Mouse (Mus musculus) thymus, adult 2 months (tissue): ENCODE results near the gene Megf11. TPM values are rescaled to one million over a fixed set of nuclear protein-coding genes. Genes with fewer than 3 reads are reported as not detected.

Experiments
- DNase-seq: peaks from one replicate; pipeline ENCODE4 v3.0.0; 2021
- H3K27ac ChIP-seq: fragments of 200-500 bp; 2 replicates; pipeline ENCODE4 v1.5.1; 2012; ENCODE audit warnings: low read length, control low read depth; ENCODE audit not compliant: control insufficient read depth, insufficient read depth
- H3K27me3 ChIP-seq: fragments of 200-500 bp; 2 replicates; pipeline ENCODE4 v1.6.1; 2012; ENCODE audit warnings: mild to moderate bottlenecking, low read length, moderate library complexity, mixed read lengths; ENCODE audit not compliant: control insufficient read depth, insufficient read depth
- H3K36me3 ChIP-seq: fragments of 200-500 bp; 2 replicates; pipeline ENCODE4 v1.6.1; 2012; ENCODE audit warnings: mild to moderate bottlenecking, low read length, moderate library complexity; ENCODE audit not compliant: control insufficient read depth, insufficient read depth
- H3K4me1 ChIP-seq: fragments of 200-500 bp; replicated peaks from 2 replicates; pipeline ENCODE4 v1.6.1; 2012; ENCODE audit warnings: low read length; ENCODE audit not compliant: control insufficient read depth, insufficient read depth
- H3K4me3 ChIP-seq: fragments of 200-500 bp; 2 replicates; pipeline ENCODE4 v1.5.1; 2012; ENCODE audit warnings: mild to moderate bottlenecking, low read length, control low read depth, moderate library complexity; ENCODE audit not compliant: control insufficient read depth, insufficient read depth
- CTCF ChIP-seq: fragments of 200-500 bp; IDR thresholded peaks from 2 replicates; pipeline ENCODE4 v1.5.1; 2012; ENCODE audit warnings: mild to moderate bottlenecking, control low read depth, low read length, moderate library complexity, borderline replicate concordance; ENCODE audit not compliant: control insufficient read depth, poor library complexity, insufficient read depth; ENCODE audit errors: extremely low read depth
- POLR2A ChIP-seq: fragments of 200-500 bp; IDR thresholded peaks from 2 replicates; pipeline ENCODE4 v1.6.1; 2012; ENCODE audit warnings: mild to moderate bottlenecking, low read length, control low read depth, moderate library complexity; ENCODE audit not compliant: control insufficient read depth, poor library complexity, insufficient read depth; ENCODE audit errors: extremely low read depth
- WGBS: fragments of 180-500 bp; shearing (Covaris S2); methylation state at CpG from one replicate; pipeline ENCODE4 v1.1.7; 2018; 5-methylcytosine and 5-hydroxymethylcytosine counted together
- polyA plus RNA-seq: library from polyadenylated mRNA; depleted of rRNA; stranded (reverse); fragments of >200 nt; gene quantifications from 2 replicates; pipeline ENCODE4 v1.2.3, GENCODE M21; 2012

Megf11 gene
- polyA plus RNA-seq, 1 experiment, result 0.70 TPM

DNA sequence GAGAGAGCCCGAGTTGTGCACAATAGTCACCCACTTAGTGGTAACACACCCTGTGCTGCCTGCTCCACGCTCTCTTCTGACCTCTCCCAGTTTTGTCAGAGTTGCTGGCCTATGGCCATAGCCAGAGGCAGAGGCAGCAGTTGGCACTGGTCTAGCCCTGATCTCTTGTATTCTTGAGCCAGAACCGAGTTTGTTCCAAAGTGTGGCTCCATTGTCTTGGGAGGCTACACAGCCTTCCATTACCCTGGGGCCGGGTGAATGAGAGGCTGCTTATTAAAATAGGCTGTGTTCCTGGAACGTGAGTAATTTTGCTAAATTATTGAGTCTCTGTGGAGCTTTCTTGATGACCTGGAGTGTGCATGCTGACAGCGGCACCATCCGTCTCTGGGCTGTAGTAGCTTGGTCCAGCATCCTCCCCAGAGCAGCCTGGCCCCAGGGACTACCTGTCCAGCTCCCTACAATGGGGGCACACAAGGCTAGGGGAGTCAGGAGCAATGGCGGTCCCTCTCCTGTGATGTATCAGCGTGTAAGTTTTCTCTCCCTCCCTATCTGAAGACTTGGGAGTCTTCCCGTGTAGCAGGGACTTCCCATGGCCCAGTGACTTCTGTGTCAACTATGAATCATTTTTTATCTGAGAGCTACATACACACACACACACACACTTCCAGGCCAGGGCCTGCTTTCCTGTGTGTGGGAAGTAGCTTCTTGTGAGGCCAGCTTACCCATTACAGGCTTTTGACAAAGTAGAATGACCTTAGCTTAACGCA, 121.2 kb downstream of the Megf11 start:
- no peaks in the 10 kb centered on the region for H3K27me3 ChIP-seq
- no peaks in the 10 kb centered on the region for H3K36me3 ChIP-seq
- no peaks in the 10 kb centered on the region for H3K4me1 ChIP-seq
- no peak overlapping the region for H3K4me3 ChIP-seq
- no peak for DNase-seq
- WGBS, result 80% methylated on average over 11 of the region's 11 CpGs
- no peak overlapping the region for H3K27ac ChIP-seq
- TF ChIP-seq POLR2A (no peak), CTCF (no peak)

DNA sequence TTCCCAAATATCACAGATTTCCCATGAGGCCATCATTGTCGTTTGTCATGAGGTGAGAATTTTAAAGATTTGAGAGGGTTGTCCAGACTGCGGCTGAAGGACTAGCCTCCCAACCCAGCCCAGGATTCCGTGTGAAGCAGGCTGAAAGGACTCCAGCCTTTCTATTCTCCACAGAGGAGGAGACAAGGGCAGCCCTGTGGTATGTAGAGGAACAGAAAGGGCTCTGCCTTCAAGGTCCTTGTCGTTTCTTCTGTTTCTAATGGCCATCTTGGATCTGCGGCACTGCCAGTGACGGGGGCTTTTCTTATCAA, 121.7 kb downstream of the Megf11 start:
- Histone ChIP-seq H3K4me1 (no peaks in the 10 kb centered on the region), H3K4me3 (no peak overlapping the region), H3K27ac (no peak overlapping the region), H3K27me3 (no peaks in the 10 kb centered on the region), H3K36me3 (no peaks in the 10 kb centered on the region)
- no peak for DNase-seq
- TF ChIP-seq POLR2A (no peak), CTCF (no peak)
- 76% methylated on average over 6 of the region's 6 CpGs for WGBS

DNA sequence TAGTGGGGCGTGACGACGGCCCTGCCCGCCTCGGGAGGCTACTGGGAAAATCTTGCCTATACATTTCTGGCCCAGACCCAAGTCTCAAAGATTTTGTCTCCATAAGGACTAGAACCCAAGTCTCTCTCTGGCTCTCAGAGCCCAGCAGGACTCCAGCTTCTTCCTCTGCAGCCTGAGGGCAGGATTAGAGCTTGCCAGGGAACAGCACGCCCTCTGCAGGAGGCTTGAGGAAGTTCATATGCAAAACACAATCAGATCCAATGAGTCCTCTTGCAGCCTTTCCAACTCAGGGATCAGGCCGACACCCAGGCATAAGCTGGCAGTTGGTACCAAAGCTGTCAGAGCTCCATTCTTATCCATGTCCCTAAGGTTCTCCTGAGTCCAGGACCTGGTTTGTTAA, 122.6 kb downstream of the Megf11 start:
- 83% methylated on average over 7 of the region's 7 CpGs for WGBS
- H3K27ac ChIP-seq, result no peak overlapping the region
- no peaks in the 10 kb centered on the region for H3K4me1 ChIP-seq
- no peaks in the 10 kb centered on the region for H3K36me3 ChIP-seq
- TF ChIP-seq POLR2A, result no peak
- no peak for TF ChIP-seq CTCF
- no peaks in the 10 kb centered on the region for H3K27me3 ChIP-seq
- H3K4me3 ChIP-seq, result no peak overlapping the region
- no peak for DNase-seq

DNA sequence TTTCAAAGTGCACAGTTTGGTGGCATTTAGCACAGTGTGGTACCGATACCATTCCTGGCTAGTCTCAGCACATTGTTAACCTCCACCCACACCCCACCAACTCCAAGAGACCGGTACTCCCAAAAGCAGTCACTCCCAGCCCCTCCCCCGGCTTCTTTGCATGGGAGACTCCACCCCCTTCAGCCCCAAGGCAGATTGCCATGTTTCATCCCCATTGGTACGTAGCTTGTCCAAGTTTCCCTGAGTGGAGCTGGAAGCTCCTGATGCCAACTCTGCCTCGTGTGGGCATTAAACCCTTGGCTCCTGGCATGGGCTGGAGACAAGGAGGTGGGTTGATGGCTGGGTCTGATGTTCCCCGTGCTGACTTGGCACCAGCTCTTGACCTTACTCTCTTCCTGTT, 129.4 kb downstream of the Megf11 start:
- Histone ChIP-seq H3K4me1 (no peaks in the 10 kb centered on the region; the same call in 1 of the 2 replicates), H3K36me3 (no peaks in the 10 kb centered on the region), H3K27me3 (no peaks in the 10 kb centered on the region), H3K27ac (no peak overlapping the region), H3K4me3 (no peak overlapping the region)
- 71% methylated on average over 6 of the region's 6 CpGs for WGBS
- TF ChIP-seq CTCF (no peak), POLR2A (no peak)
- no peak for DNase-seq

GRCm38 (mm10) chr9:64519921-64520746, 134.7 kb downstream of the Megf11 start:
- 77% methylated on average over 12 of the region's 12 CpGs for WGBS
- TF ChIP-seq POLR2A, result no peak
- TF ChIP-seq CTCF, result no peak

DNA sequence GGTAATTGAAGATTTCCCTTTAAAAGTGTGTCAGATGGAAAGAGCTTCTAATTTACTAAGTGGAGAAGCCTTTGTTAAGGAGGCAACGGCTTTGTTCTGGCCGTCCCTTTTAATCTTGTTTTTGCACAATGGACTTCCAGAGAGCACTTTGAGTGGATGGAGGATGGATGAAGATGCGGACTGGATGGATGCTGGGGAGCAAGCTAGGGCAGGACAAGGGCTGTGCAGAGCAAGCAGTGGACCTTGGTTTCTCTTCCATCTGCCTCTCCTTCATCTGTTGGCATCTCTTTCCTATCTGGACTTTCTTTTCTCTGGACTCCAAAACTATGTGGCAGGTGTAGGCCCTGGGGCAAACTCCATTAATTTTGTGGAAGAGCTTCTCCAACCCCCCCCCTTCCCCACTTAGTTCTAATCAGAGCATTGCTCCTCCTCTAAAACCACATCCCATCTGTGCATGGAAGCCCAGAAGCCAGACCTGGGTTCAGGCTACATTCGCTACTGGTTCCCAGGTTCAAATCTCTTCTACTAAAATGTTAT, 135.4 kb downstream of the Megf11 start:
- Histone ChIP-seq H3K27me3 (no peaks in the 10 kb centered on the region), H3K27ac (no peak overlapping the region), H3K4me3 (no peak overlapping the region), H3K36me3 (no peaks in the 10 kb centered on the region), H3K4me1 (no peaks in the 10 kb centered on the region)
- 85% methylated on average over 4 of the region's 4 CpGs for WGBS
- TF ChIP-seq CTCF (no peak), POLR2A (no peak)
- no peak for DNase-seq

More at GRCm38 (mm10) chr9:64519921-64520746, 134.7 kb downstream of the Megf11 start:
- no peaks in the 10 kb centered on the region for H3K36me3 ChIP-seq
- H3K27me3 ChIP-seq, result no peaks in the 10 kb centered on the region
- no peak overlapping the region for H3K27ac ChIP-seq
- no peak for DNase-seq
- H3K4me1 ChIP-seq, result no peaks in the 10 kb centered on the region
- no peak overlapping the region for H3K4me3 ChIP-seq
